Mouse (Mus musculus) liver, postnatal 0 days (tissue): ENCODE measurements around the gene Tymp. TPM values are rescaled to one million over a fixed set of nuclear protein-coding genes. Genes with fewer than 3 reads are reported as not detected.

Experiments
- ATAC-seq: fragments of 200-750 bp; cut with Nextera tagmentation; 2 replicates; pipeline ENCODE4 v1.8.0; 2017; ENCODE audit warnings: mild to moderate bottlenecking, moderate library complexity
- DNase-seq: peaks from one replicate; pipeline ENCODE4 v3.0.0-alpha.2; 2016
- H3K27ac ChIP-seq: fragments of 300-500 bp; sonication (generic); 2 replicates; pipeline ENCODE4 v1.5.1; 2014; ENCODE audit warnings: antibody characterized with exemption, moderate library complexity, mild to moderate bottlenecking, low read depth
- H3K27me3 ChIP-seq: fragments of 300-500 bp; sonication (generic); 2 replicates; pipeline ENCODE4 v1.6.1; 2014; ENCODE audit warnings: low read length, control low read depth, mixed read lengths; ENCODE audit not compliant: insufficient read depth
- H3K36me3 ChIP-seq: fragments of 300-500 bp; sonication (generic); replicated peaks from 2 replicates; pipeline ENCODE4 v1.6.1; 2014; ENCODE audit warnings: mild to moderate bottlenecking, control low read depth, low read length, moderate library complexity, mixed read lengths; ENCODE audit not compliant: insufficient read depth
- H3K4me1 ChIP-seq: fragments of 300-500 bp; sonication (generic); 2 replicates; pipeline ENCODE4 v1.6.1; 2014; ENCODE audit warnings: antibody characterized with exemption, mild to moderate bottlenecking, control low read depth; ENCODE audit not compliant: insufficient read depth
- H3K4me2 ChIP-seq: fragments of 300-500 bp; sonication (generic); 2 replicates; pipeline ENCODE4 v1.6.1; 2014; ENCODE audit warnings: low read depth, mild to moderate bottlenecking, low read length, moderate library complexity, mixed read lengths
- H3K4me3 ChIP-seq: fragments of 300-500 bp; sonication (generic); 2 replicates; pipeline ENCODE4 v1.5.1; 2014; ENCODE audit warnings: low read depth, low read length
- H3K9ac ChIP-seq: fragments of 300-500 bp; sonication (generic); replicated peaks from 2 replicates; pipeline ENCODE4 v1.6.1; 2014; ENCODE audit warnings: mild to moderate bottlenecking, moderate library complexity
- H3K9me3 ChIP-seq: fragments of 300-500 bp; sonication (generic); 2 replicates; pipeline ENCODE4 v1.6.1; 2016; ENCODE audit warnings: mild to moderate bottlenecking, control low read depth, low read length, mixed read lengths
- CTCF ChIP-seq: sonication (generic); IDR thresholded peaks from 2 replicates; pipeline ENCODE4 v1.5.1; 2016; ENCODE audit warnings: antibody characterized with exemption, low read depth
- EP300 ChIP-seq: IDR thresholded peaks from 2 replicates; pipeline ENCODE4 v1.6.1; 2016; ENCODE audit warnings: antibody characterized with exemption, low read depth, mild to moderate bottlenecking
- WGBS: fragments of 180-500 bp; shearing (Covaris S2); extraction: QIAGEN DNeasy Blood & Tissue Kit; methylation state at CpG from one replicate; pipeline ENCODE4 v1.1.7; 2014; ENCODE audit not compliant: insufficient replicate concordance; 5-methylcytosine and 5-hydroxymethylcytosine counted together
- polyA plus RNA-seq: library from polyadenylated mRNA; unstranded; fragments of >200 nt; fragmentation: Nextera tagmentation; extraction: Ambion mirVana; gene quantifications from 2 replicates; pipeline ENCODE4 v1.2.1, GENCODE M21; 2015

Tymp gene
- polyA plus RNA-seq, 1 experiment from 2014 or later, result 7.7 TPM

DNA sequence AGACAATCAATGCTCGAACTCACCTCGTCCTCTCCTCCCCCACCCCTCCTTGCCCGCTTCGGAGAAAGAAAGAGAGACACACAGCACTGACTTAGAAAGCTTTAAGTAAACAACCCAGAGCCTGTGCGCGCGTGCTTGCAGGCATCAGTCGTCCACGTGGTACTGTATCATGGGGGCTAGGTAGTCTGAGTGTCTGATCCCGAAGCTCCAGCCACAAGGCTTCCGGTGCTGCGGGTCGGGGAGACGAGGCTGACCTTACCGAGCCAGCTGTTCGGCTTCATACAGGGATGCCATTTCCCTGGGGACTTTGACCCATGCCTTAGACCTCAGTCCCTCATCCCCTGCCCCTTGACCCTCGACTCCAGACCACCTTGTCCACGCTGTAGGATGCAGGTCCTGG is 523 bp upstream of the Tymp start:
- Histone ChIP-seq H3K9me3 (no peaks in the 10 kb centered on the region), H3K4me1 (peaks cover 33% of the 10 kb centered on the region), H3K9ac (peak overlapping the region; percentile 16; the same call in 1 of the 2 replicates), H3K4me2 (peak overlapping the region; percentile 29), H3K36me3 (peaks cover 3% of the 10 kb centered on the region), H3K4me3 (no peak overlapping the region), H3K27me3 (peaks cover 27% of the 10 kb centered on the region), H3K27ac (no peak overlapping the region)
- no peak for ATAC-seq
- WGBS, result 15% methylated on average over 18 of the region's 18 CpGs
- DNase-seq, result no peak
- TF ChIP-seq EP300, result no peak
- no peak for TF ChIP-seq CTCF

DNA sequence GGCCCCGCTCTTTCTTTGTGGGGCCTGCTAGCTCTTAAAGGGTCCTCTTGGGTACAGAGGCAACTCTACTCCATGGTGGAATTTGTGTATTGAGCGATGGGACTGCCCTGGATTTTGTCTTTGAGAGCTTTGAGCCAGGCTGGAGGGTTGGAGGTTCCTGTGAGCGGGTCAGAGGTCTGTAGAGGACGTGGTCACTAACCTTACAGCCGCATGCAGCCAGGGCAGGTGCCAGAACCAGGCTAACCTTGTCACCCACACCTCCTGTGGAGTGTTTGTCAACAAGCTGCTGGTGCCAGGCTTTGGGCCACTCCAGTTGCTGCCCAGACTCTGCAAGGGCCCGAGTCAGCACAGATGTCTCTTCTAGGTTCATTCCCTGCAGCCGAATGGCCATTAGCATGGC is 799 bp downstream of the Tymp start:
- Histone ChIP-seq H3K4me3 (no peak overlapping the region), H3K4me2 (no peak overlapping the region)
- no peak for DNase-seq

GRCm38 (mm10) chr15:89374801-89375534 is 1.9 kb downstream of the Tymp start:
- Histone ChIP-seq H3K9me3 (no peaks in the 10 kb centered on the region), H3K4me2 (peak overlapping the region; percentile 94; the same call in 1 of the 2 replicates), H3K4me3 (no peak overlapping the region), H3K27ac (peak overlapping the region; percentile 97), H3K4me1 (peaks cover 33% of the 10 kb centered on the region), H3K9ac (no peak overlapping the region), H3K27me3 (peaks cover 27% of the 10 kb centered on the region), H3K36me3 (peaks cover 23% of the 10 kb centered on the region)
- 81% methylated on average over 17 of the region's 17 CpGs for WGBS
- TF ChIP-seq CTCF, result no peak
- TF ChIP-seq EP300, result no peak
- DNase-seq, result no peak
- ATAC-seq, result peak; percentile 20

More for the DNA sequence above, 799 bp downstream of the Tymp start:
- no peaks in the 10 kb centered on the region for H3K9me3 ChIP-seq
- H3K27ac ChIP-seq, result peak overlapping the region; percentile 7; the same call in 1 of the 2 replicates
- ATAC-seq, result no peak
- peaks cover 17% of the 10 kb centered on the region for H3K36me3 ChIP-seq
- peaks cover 27% of the 10 kb centered on the region for H3K27me3 ChIP-seq
- 74% methylated on average over 7 of the region's 7 CpGs for WGBS
- TF ChIP-seq EP300 (no peak), CTCF (no peak)
- no peak overlapping the region; the same call in 1 of the 2 replicates for H3K9ac ChIP-seq
- peaks cover 33% of the 10 kb centered on the region for H3K4me1 ChIP-seq

DNA sequence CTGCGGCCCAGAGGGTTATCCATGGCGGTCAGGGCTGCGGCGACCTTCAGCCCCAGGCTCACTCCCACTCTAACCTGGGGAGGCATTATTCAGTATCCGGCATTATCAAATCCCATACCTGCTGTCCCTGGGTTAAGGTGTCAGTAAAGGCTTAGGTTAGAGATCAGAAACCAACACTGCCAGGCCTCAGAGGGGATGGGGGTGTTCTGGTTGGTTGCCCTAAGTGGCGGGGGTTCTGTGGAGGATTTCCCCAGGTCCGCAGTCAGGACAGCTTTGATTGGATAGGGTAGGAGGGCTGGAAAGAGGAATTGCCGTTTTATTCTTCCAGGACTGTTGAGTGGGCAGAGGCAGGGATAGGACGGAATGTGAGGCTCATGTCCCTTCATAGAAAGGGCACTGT is 2.5 kb downstream of the Tymp start:
- Histone ChIP-seq H3K36me3 (peaks cover 30% of the 10 kb centered on the region), H3K4me2 (peak overlapping the region; percentile 94), H3K27me3 (peaks cover 27% of the 10 kb centered on the region), H3K4me1 (peaks cover 30% of the 10 kb centered on the region), H3K9ac (peak overlapping the region; percentile 76), H3K27ac (peak overlapping the region; percentile 97), H3K4me3 (peak overlapping the region; percentile 84), H3K9me3 (no peaks in the 10 kb centered on the region)
- ATAC-seq (no peak), DNase-seq (no peak)
- no peak for TF ChIP-seq EP300
- no peak for TF ChIP-seq CTCF
- 56% methylated on average over 9 of the region's 9 CpGs for WGBS

DNA sequence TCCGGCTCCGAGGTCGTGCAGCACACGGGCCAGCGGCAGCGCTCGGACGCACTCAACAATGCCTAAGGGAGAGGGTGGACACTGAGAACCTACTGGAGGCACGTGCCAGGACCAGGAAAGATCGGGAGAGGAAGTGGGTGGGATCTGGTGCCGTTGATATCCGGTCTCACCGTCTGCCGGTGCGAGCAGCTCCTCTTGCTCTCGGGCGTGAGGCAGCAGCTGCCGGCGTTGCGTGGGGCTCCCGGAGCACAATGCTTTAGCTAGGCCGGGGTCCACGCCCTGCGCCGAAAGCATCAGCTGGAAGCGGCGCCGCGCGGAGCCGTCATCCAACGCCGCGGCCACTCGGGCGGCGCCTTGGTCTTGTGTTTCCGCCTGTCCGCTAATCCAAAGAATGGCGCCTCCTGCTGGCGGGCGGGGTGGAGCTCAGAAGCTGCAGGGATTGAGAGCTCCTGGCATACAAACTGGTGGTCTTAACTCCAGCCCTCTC is 3.0 kb downstream of the Tymp start, which contains the start of gene Sco2:
Sco2 (minus strand) TSS at position 85 of the 487 bp plus-strand sequence.
- Histone ChIP-seq H3K9ac (peak within 1 kb of the TSS; percentile 76), H3K27me3 (peaks cover 22% of the 10 kb centered on the region), H3K9me3 (no peaks in the 10 kb centered on the region), H3K36me3 (peaks cover 35% of the 10 kb centered on the region), H3K27ac (peak within 1 kb of the TSS; percentile 97), H3K4me3 (peak within 1 kb of the TSS; percentile 84), H3K4me2 (peak within 1 kb of the TSS; percentile 94), H3K4me1 (peaks cover 25% of the 10 kb centered on the region)
- ATAC-seq, result peak; percentile 71
- under 1% methylated on average over 40 of the region's 42 CpGs for WGBS
- peak; percentile 96 for DNase-seq
- TF ChIP-seq EP300 (no peak), CTCF (peak; percentile 94)

GRCm38 (mm10) chr15:89373027-89373761 is 3.6 kb downstream of the Tymp start:
- Histone ChIP-seq H3K4me1 (peaks cover 19% of the 10 kb centered on the region), H3K4me2 (peak overlapping the region; percentile 94), H3K9ac (peak overlapping the region; percentile 76), H3K4me3 (peak overlapping the region; percentile 84), H3K9me3 (no peaks in the 10 kb centered on the region), H3K36me3 (peaks cover 41% of the 10 kb centered on the region), H3K27me3 (peaks cover 16% of the 10 kb centered on the region), H3K27ac (peak overlapping the region; percentile 97)
- ATAC-seq (peak; percentile 80), DNase-seq (peak; percentile 91)
- WGBS, result 1% methylated on average over 35 of the region's 35 CpGs
- TF ChIP-seq CTCF (peak; percentile 87), EP300 (no peak)
